Mouse (Mus musculus) CH12.LX (cell line): Measurements from ENCODE around the gene Fam19a2. TPM values are rescaled to one million over a fixed set of nuclear protein-coding genes. Genes with fewer than 3 reads are reported as not detected.

Experiments used
- DNase-seq: peaks from one replicate; pipeline ENCODE4 v3.0.0-alpha.2; 2013; ENCODE audit errors: extremely low read depth
- H3K27ac ChIP-seq: 2 replicates; pipeline ENCODE4 v1.5.1; 2012; ENCODE audit warnings: low read depth, mild to moderate bottlenecking, control low read depth, moderate library complexity; ENCODE audit not compliant: insufficient read depth
- H3K27me3 ChIP-seq: replicated peaks from 2 replicates; pipeline ENCODE3; 2012; ENCODE audit warnings: inconsistent platforms
- H3K36me3 ChIP-seq, 2 experiments: replicated peaks in 1 of 2; 2 replicates each; pipeline versions ENCODE3 to v1.6.1; 2012; ENCODE audit warnings: inconsistent platforms in 1 of 2, low read length in 1 of 2, mild to moderate bottlenecking in 1 of 2, mixed read lengths in 1 of 2, moderate library complexity in 1 of 2; ENCODE audit not compliant: control insufficient read depth in 1 of 2, insufficient read depth in 1 of 2
- H3K4me1 ChIP-seq, 2 experiments: 2 replicates each; pipeline ENCODE4 v1.6.1; 2012; ENCODE audit warnings: inconsistent platforms in 1 of 2, moderate library complexity in 1 of 2; ENCODE audit not compliant: insufficient read depth in 2 of 2, control insufficient read depth in 1 of 2
- H3K4me2 ChIP-seq: 2 replicates; pipeline ENCODE4 v1.6.1; 2012; ENCODE audit warnings: low read depth, mild to moderate bottlenecking, control low read depth; ENCODE audit not compliant: poor library complexity, insufficient read depth, severe bottlenecking
- H3K4me3 ChIP-seq, 3 experiments: fragments of 150-350 bp in 1 of 3; sonication (generic) in 1 of 3; replicated peaks in 1 of 3; 2 replicates each; pipeline versions ENCODE3 to v1.5.1; 2011 to 2012; ENCODE audit warnings: low read depth in 2 of 3, low read length in 2 of 3, mild to moderate bottlenecking in 2 of 3, moderate library complexity in 2 of 3, control low read depth in 1 of 3, improper control_type of control experiment in 1 of 3, inconsistent platforms in 1 of 3, mixed read lengths in 1 of 3; ENCODE audit not compliant: poor library complexity in 1 of 3
- H3K79me2 ChIP-seq: replicated peaks from 2 replicates; pipeline ENCODE4 v1.6.1; 2012; ENCODE audit warnings: mild to moderate bottlenecking, moderate library complexity; ENCODE audit not compliant: control insufficient read depth, poor library complexity, insufficient read depth, severe bottlenecking; ENCODE audit errors: extremely low read depth
- H3K9ac ChIP-seq: 2 replicates; pipeline ENCODE4 v1.6.1; 2012; ENCODE audit warnings: low read depth, mild to moderate bottlenecking, control low read depth, moderate library complexity; ENCODE audit not compliant: insufficient read depth
- H3K9me3 ChIP-seq: replicated peaks from 2 replicates; pipeline ENCODE3; 2012; ENCODE audit warnings: low read length, inconsistent platforms, mixed read lengths
- CTCF ChIP-seq, 2 experiments: IDR thresholded peaks in 1 of 2; conservative IDR thresholded peaks in 1 of 2; 2 replicates each; pipeline ENCODE4 v1.5.1; 2011 to 2012; ENCODE audit warnings: low read depth in 2 of 2, low read length in 2 of 2, improper control_type of control experiment in 1 of 2, inconsistent platforms in 1 of 2, mild to moderate bottlenecking in 1 of 2, moderate library complexity in 1 of 2
- E2F4 ChIP-seq: IDR thresholded peaks from 2 replicates; pipeline ENCODE4 v1.6.1; 2011; ENCODE audit warnings: low read depth, low read length, improper control_type of control experiment; ENCODE audit not compliant: insufficient replicate concordance
- ELF1 ChIP-seq: IDR thresholded peaks from 2 replicates; pipeline ENCODE4 v1.6.1; 2014; ENCODE audit warnings: low read depth, mild to moderate bottlenecking, inconsistent platforms, low read length, improper control_type of control experiment
- EP300 ChIP-seq: IDR thresholded peaks from 2 replicates; pipeline ENCODE4 v1.6.1; 2011; ENCODE audit warnings: low read length, improper control_type of control experiment
- GABPA ChIP-seq: IDR thresholded peaks from 2 replicates; pipeline ENCODE4 v1.6.1; 2012; ENCODE audit warnings: low read depth, low read length, improper control_type of control experiment, inconsistent platforms; ENCODE audit not compliant: insufficient replicate concordance
- HCFC1 ChIP-seq: IDR thresholded peaks from 2 replicates; pipeline ENCODE4 v1.6.1; 2012; ENCODE audit warnings: low read depth, mild to moderate bottlenecking, inconsistent platforms, low read length, improper control_type of control experiment
- IRF4 ChIP-seq: IDR thresholded peaks from 2 replicates; pipeline ENCODE4 v1.6.1; 2014; ENCODE audit warnings: low read depth, mild to moderate bottlenecking, inconsistent platforms, low read length, improper control_type of control experiment
- JUN ChIP-seq: IDR thresholded peaks from 2 replicates; pipeline ENCODE4 v1.6.1; 2011; ENCODE audit warnings: low read depth, mild to moderate bottlenecking, low read length, improper control_type of control experiment, moderate library complexity; ENCODE audit not compliant: insufficient read depth
- KAT2A ChIP-seq: IDR thresholded peaks from 2 replicates; pipeline ENCODE4 v1.6.1; 2012; ENCODE audit warnings: low read length, improper control_type of control experiment, inconsistent platforms; ENCODE audit not compliant: insufficient replicate concordance
- MAZ ChIP-seq: IDR thresholded peaks from 2 replicates; pipeline ENCODE4 v1.6.1; 2012; ENCODE audit warnings: low read depth, mild to moderate bottlenecking, inconsistent platforms, low read length, improper control_type of control experiment, moderate library complexity
- MEF2A ChIP-seq: IDR thresholded peaks from 2 replicates; pipeline ENCODE4 v1.6.1; 2014; ENCODE audit warnings: low read depth, mild to moderate bottlenecking, inconsistent platforms, low read length, improper control_type of control experiment, borderline replicate concordance
- NRF1 ChIP-seq: IDR thresholded peaks from 2 replicates; pipeline ENCODE4 v1.6.1; 2014; ENCODE audit warnings: low read depth, mild to moderate bottlenecking, inconsistent platforms, low read length, improper control_type of control experiment, moderate library complexity
- PAX5 ChIP-seq: IDR thresholded peaks from 2 replicates; pipeline ENCODE4 v1.6.1; 2012; ENCODE audit warnings: low read length, inconsistent platforms, mixed read lengths
- POLR2AphosphoS2 ChIP-seq: IDR thresholded peaks from 2 replicates; pipeline ENCODE4 v1.6.1; 2011; ENCODE audit warnings: low read depth, low read length, improper control_type of control experiment
- RAD21 ChIP-seq: IDR thresholded peaks from 2 replicates; pipeline ENCODE4 v1.6.1; 2011; ENCODE audit warnings: low read depth, mild to moderate bottlenecking, low read length, improper control_type of control experiment, moderate library complexity
- RCOR1 ChIP-seq: conservative IDR thresholded peaks from 2 replicates; pipeline ENCODE4 v1.6.1; 2012; ENCODE audit warnings: low read depth, mild to moderate bottlenecking, inconsistent platforms, low read length, improper control_type of control experiment
- SMC3 ChIP-seq: IDR thresholded peaks from 2 replicates; pipeline ENCODE4 v1.6.1; 2011; ENCODE audit warnings: low read depth, low read length, improper control_type of control experiment
- TBP ChIP-seq: conservative IDR thresholded peaks from 2 replicates; pipeline ENCODE4 v1.6.1; 2011; ENCODE audit warnings: low read depth, low read length, improper control_type of control experiment
- TCF12 ChIP-seq: IDR thresholded peaks from 2 replicates; pipeline ENCODE4 v1.6.1; 2014; ENCODE audit warnings: low read depth, mild to moderate bottlenecking, inconsistent platforms, low read length, improper control_type of control experiment
- UBTF ChIP-seq: IDR thresholded peaks from 2 replicates; pipeline ENCODE4 v1.6.1; 2012; ENCODE audit warnings: low read depth, mild to moderate bottlenecking, inconsistent platforms, low read length, improper control_type of control experiment, moderate library complexity
- USF1 ChIP-seq: IDR thresholded peaks from 2 replicates; pipeline ENCODE4 v1.6.1; 2014; ENCODE audit warnings: low read depth, mild to moderate bottlenecking, inconsistent platforms, low read length, improper control_type of control experiment
- USF2 ChIP-seq: conservative IDR thresholded peaks from 2 replicates; pipeline ENCODE4 v1.6.1; 2011; ENCODE audit warnings: low read depth, low read length, improper control_type of control experiment
- ZC3H11A ChIP-seq: IDR thresholded peaks from 2 replicates; pipeline ENCODE4 v1.6.1; 2012; ENCODE audit warnings: low read depth, mild to moderate bottlenecking, inconsistent platforms, low read length, improper control_type of control experiment
- ZKSCAN1 ChIP-seq: IDR thresholded peaks from 2 replicates; pipeline ENCODE4 v1.6.1; 2012; ENCODE audit warnings: low read depth, inconsistent platforms, low read length, improper control_type of control experiment, borderline replicate concordance
- dilution Hi-C: fragments of 300-500 bp; cut with MboI; formaldehyde crosslinking; loops from 2 replicates; pipeline ENCODE4 v1.14.3; 2020; ENCODE audit warnings: low sequenced_read_pairs; ENCODE audit not compliant: extremely low pct_unique_long_range_greater_than_20kb, extremely low pct_ligation_motif_present
- in situ Hi-C: fragments of 300-500 bp; cut with MboI; formaldehyde crosslinking; loops from 3 replicates; pipeline ENCODE4 v1.14.3; 2019; ENCODE audit warnings: low sequenced_read_pairs, low pct_ligation_motif_present, low pct_unique_long_range_greater_than_20kb, mixed read lengths
- polyA plus RNA-seq: library from polyadenylated mRNA; unstranded; fragments of >175 nt; gene quantifications from 2 replicates; pipeline ENCODE4 v1.2.1, GENCODE M21; 2012; ENCODE audit warnings: low read depth; ENCODE audit not compliant: insufficient read length
- total RNA-seq, 2 experiments: library from RNA; depleted of rRNA; stranded (reverse); fragments of 300-350 nt in 1 of 2; fragments of >200 nt in 1 of 2; gene quantifications; 2 replicates each; pipeline ENCODE4 v1.2.3; 2012 to 2014

Gene Fam19a2
- total and polyA plus RNA-seq, 3 experiments, result not detected

DNA sequence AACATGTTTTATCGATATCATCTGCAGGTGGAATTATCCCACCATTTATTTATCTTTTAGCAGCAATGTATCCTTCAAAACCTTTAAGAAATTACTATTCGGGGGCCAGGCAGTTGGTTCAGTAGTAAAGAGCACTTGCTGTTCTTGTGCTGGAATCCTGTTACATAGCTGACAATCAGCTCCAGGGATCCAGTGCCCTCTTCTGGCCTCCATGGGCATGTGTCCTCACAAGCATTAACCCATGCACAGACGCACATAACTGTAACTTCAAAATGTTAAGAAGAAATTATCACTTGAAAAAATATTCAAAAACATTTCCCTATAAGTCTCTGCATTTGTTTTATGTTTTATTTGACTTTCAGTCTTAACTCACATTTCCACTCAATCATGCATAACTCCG is 381.8 kb downstream of the Fam19a2 start:
- H3K27me3 ChIP-seq, result no peaks in the 10 kb centered on the region
- H3K27ac ChIP-seq, result no peak overlapping the region
- no peak for TF ChIP-seq CTCF (conservative IDR thresholded peaks at IDR 0.05 in 1 of 2, IDR thresholded peaks at IDR 0.05 in 1 of 2; ENCODE audit: low read depth in 2 of 2, low read length in 2 of 2)
- TF ChIP-seq TCF12, result no peak
- TF ChIP-seq MEF2A, result no peak
- TF ChIP-seq JUN, result no peak
- no peak for TF ChIP-seq EP300
- no peak for TF ChIP-seq GABPA
- TF ChIP-seq PAX5, result no peak
- no peak for TF ChIP-seq MAZ
- no peak for TF ChIP-seq ZKSCAN1
- TF ChIP-seq USF2, result no peak
- TF ChIP-seq KAT2A, result no peak
- no peak for TF ChIP-seq POLR2AphosphoS2
- H3K9me3 ChIP-seq, result peaks cover 46% of the 10 kb centered on the region
- H3K9ac ChIP-seq, result no peak overlapping the region
- no peak for DNase-seq
- no peak overlapping the region for H3K4me3 ChIP-seq
- no peaks in the 10 kb centered on the region for H3K4me1 ChIP-seq
- no peaks in the 10 kb centered on the region for H3K36me3 ChIP-seq
- no peak overlapping the region for H3K4me2 ChIP-seq
- in situ Hi-C loops (no loop called here), dilution Hi-C loops (no loop called here)
- H3K79me2 ChIP-seq, result no peaks in the 10 kb centered on the region

DNA sequence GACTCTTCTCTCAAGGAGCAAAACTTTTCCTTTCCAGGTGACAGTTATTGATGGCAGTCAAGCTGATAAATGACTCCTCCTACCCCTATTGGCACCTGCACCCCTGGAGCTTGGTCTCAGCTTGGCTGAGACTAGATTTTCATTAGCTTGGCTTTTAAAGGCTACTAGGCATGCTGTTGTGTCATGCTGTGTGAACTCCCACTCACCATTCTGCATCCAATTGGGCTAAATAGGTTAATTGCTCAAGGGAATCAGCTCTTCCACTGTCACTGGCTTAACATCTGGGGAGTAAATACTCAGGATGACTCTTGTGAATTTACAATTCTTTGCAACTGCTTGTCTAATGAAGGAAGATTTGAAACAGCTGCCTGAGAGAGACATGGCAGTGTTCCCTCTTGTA is 407.4 kb downstream of the Fam19a2 start:
- no peaks in the 10 kb centered on the region for H3K4me1 ChIP-seq

DNA sequence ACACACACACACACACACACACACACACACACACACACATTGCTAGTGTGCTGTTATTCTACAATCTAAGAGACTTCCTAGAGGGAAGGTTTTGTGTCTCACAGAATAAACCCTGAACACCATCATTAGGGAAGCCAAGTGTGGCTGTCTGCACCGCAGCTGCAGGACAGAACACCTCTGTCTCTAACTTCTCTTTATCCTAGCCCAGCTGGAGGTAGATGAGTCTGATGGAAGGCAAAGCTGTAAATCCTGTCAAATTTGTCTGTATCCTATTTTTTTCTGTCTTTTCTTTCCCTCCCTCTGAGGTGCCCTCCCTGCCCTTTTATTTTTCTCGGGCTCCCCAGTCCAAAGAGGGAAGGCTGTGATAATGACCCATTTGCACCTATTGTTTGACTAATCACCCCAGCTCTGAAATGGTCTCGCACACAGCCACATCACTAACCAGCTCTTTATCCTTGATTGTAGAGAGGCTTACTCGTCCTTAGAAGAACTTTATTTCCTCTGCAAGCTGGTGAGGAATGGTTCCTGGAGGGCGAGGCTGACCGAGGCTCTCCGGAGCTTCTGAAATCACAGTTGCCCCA is 414.6 kb downstream of the Fam19a2 start:
- Histone ChIP-seq H3K27ac (no peak overlapping the region), H3K9me3 (peaks cover 49% of the 10 kb centered on the region), H3K4me2 (no peak overlapping the region), H3K9ac (no peak overlapping the region), H3K4me3 (no peak overlapping the region), H3K79me2 (no peaks in the 10 kb centered on the region), H3K27me3 (no peaks in the 10 kb centered on the region), H3K4me1 (no peaks in the 10 kb centered on the region), H3K36me3 (no peaks in the 10 kb centered on the region)
- in situ Hi-C loops, result no loop called here
- dilution Hi-C loops, result no loop called here
- no peak for TF ChIP-seq TCF12
- TF ChIP-seq IRF4, result no peak
- TF ChIP-seq PAX5, result no peak
- TF ChIP-seq USF1, result no peak
- TF ChIP-seq ZKSCAN1, result no peak
- no peak for TF ChIP-seq NRF1
- no peak for TF ChIP-seq POLR2AphosphoS2
- TF ChIP-seq HCFC1, result no peak
- no peak for TF ChIP-seq TBP
- TF ChIP-seq ELF1, result no peak
- no peak for TF ChIP-seq UBTF
- TF ChIP-seq E2F4, result no peak
- TF ChIP-seq KAT2A, result no peak
- TF ChIP-seq JUN, result no peak
- no peak for TF ChIP-seq GABPA
- no peak for TF ChIP-seq ZC3H11A
- DNase-seq, result no peak

More for the DNA sequence above, 407.4 kb downstream of the Fam19a2 start:
- Histone ChIP-seq H3K36me3 (no peaks in the 10 kb centered on the region), H3K27me3 (no peaks in the 10 kb centered on the region), H3K9ac (no peak overlapping the region), H3K9me3 (peaks cover 40% of the 10 kb centered on the region), H3K79me2 (no peaks in the 10 kb centered on the region), H3K4me3 (no peak overlapping the region), H3K27ac (no peak overlapping the region), H3K4me2 (no peak overlapping the region)
- TF ChIP-seq SMC3, result no peak
- no peak for TF ChIP-seq RCOR1
- TF ChIP-seq GABPA, result no peak
- TF ChIP-seq RAD21, result no peak
- TF ChIP-seq MAZ, result no peak
- in situ Hi-C loops, result no loop called here
- dilution Hi-C loops, result no loop called here
- no peak for DNase-seq
